Mouse (Mus musculus) liver, embryonic 14.5 days (tissue): ENCODE data around the gene Bend5.

Experiments
- CTCF ChIP-seq: IDR thresholded peaks from 2 replicates; pipeline ENCODE4 v1.5.1; 2016; ENCODE audit warnings: antibody characterized with exemption, low read depth, control low read depth
- EP300 ChIP-seq: IDR thresholded peaks from 2 replicates; pipeline ENCODE4 v1.6.1; 2016; ENCODE audit warnings: antibody characterized with exemption, low read depth

DNA sequence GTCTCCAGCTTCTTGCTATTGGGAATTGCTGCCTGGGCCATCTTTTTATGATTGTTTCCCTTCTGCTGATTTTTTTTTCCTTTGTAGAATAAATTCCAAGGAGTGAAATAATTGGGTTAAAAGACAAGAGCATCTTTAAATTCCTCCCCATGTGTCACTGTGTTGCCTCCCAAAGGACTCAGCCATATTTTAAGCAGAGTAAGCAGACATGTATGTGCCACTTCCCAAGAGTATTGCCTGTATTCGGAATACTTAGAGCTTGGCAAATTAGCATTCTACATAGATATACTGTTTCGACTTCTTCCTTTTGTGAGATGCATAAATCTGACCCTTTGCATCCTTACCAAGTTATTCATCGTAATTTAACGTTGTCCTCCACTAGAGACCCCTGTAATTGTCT is 53.0 kb downstream of the Bend5 start:
- TF ChIP-seq CTCF (no peak), EP300 (no peak)
